7 mouse cellular contexts compared by ENCODE assay signal in genomic region chr5:123139722-123140627, GRCm38 (mm10). TPM values are rescaled to one million over a fixed set of nuclear protein-coding genes. Genes with fewer than 3 reads are reported as not detected.
DNase-seq lines count a peak whose midpoint lies in the region; ATAC-seq and TF ChIP-seq lines count a peak whose summit lies in the region.

No protein-coding gene starts in this region.

- no peak for TF ChIP-seq CTCF in hindbrain, postnatal 0 days (IDR thresholded peaks at IDR 0.05; ENCODE audit: low read depth)

- peaks cover 43% of the 10 kb centered on the region for H3K4me1 ChIP-seq in embryonic facial prominence, embryonic 14.5 days (ENCODE audit: control insufficient read depth, insufficient read depth, low read length)
- H3K4me1 ChIP-seq in hindbrain, postnatal 0 days (ENCODE audit: insufficient read depth, low read length), result peaks cover 37% of the 10 kb centered on the region

- H3K4me2 ChIP-seq in embryonic facial prominence, embryonic 14.5 days (ENCODE audit: low read depth, low read length), result peak overlapping the region; percentile 100
- H3K4me2 ChIP-seq in hindbrain, postnatal 0 days (ENCODE audit: low read depth, low read length), result peak overlapping the region; percentile 99

- peak overlapping the region; percentile 100 for H3K27ac ChIP-seq in embryonic facial prominence, embryonic 14.5 days (replicated peaks; ENCODE audit: low read depth, low read length)
- H3K27ac ChIP-seq in hindbrain, postnatal 0 days, result peak overlapping the region; percentile 100

- H3K9me3 ChIP-seq in embryonic facial prominence, embryonic 14.5 days (ENCODE audit: control insufficient read depth, low read length), result no peaks in the 10 kb centered on the region
- no peaks in the 10 kb centered on the region for H3K9me3 ChIP-seq in hindbrain, postnatal 0 days (ENCODE audit: low read length)

- peak overlapping the region; percentile 100 for H3K9ac ChIP-seq in embryonic facial prominence, embryonic 14.5 days (ENCODE audit: low read depth, low read length)
- peak overlapping the region; percentile 96 for H3K9ac ChIP-seq in hindbrain, postnatal 0 days (replicated peaks; ENCODE audit: low read length)

- peak overlapping the region; percentile 90 for H3K4me3 ChIP-seq in embryonic facial prominence, embryonic 14.5 days (ENCODE audit: low read depth, low read length)
- peak overlapping the region; percentile 78 for H3K4me3 ChIP-seq in hindbrain, postnatal 0 days (ENCODE audit: low read length)

- peak; percentile 66 for DNase-seq in 416B (ENCODE audit: low read depth)
- DNase-seq in CD4-positive helper T cell, adult 2 months (ENCODE audit: low read depth, low spot score), result peak; percentile 65
- no peak for DNase-seq in embryonic facial prominence, embryonic 14.5 days (ENCODE audit: low spot score)
- DNase-seq in hindbrain, postnatal 0 days (ENCODE audit: low spot score), result peak; percentile 45
- DNase-seq in lung, postnatal 14 days, result peak; percentile 38
- DNase-seq in thymus, postnatal 36 days, result peak; percentile 39 to 49
- no peak for DNase-seq in layer of hippocampus, postnatal 25 days (ENCODE audit: extremely low spot score in 1 of 2, low spot score in 1 of 2)

- WGBS in embryonic facial prominence, embryonic 14.5 days, result under 1% methylated on average over 28 of the region's 28 CpGs
- 1% methylated on average over 28 of the region's 28 CpGs for WGBS in hindbrain, postnatal 0 days

- no peak for ATAC-seq in embryonic facial prominence, embryonic 14.5 days (ENCODE audit: low read depth)
- no peak for ATAC-seq in hindbrain, postnatal 0 days

- no peaks in the 10 kb centered on the region for H3K27me3 ChIP-seq in embryonic facial prominence, embryonic 14.5 days (replicated peaks; ENCODE audit: control insufficient read depth, insufficient read depth, low read length)
- no peaks in the 10 kb centered on the region for H3K27me3 ChIP-seq in hindbrain, postnatal 0 days (ENCODE audit: insufficient read depth, low read length)

- no peaks in the 10 kb centered on the region for H3K36me3 ChIP-seq in embryonic facial prominence, embryonic 14.5 days (ENCODE audit: control insufficient read depth, insufficient read depth, low read length)
- H3K36me3 ChIP-seq in hindbrain, postnatal 0 days (ENCODE audit: insufficient read depth, low read length), result no peaks in the 10 kb centered on the region

RNA-seq across cellular contexts. Expression of gene Setd1b, which starts 2.0 kb away (rescaled TPM):
- 9.8 and 9.9 TPM in 2 replicates for polyA plus RNA-seq in embryonic facial prominence, embryonic 14.5 days (2014; fragmentation: Nextera tagmentation; extraction: Ambion mirVana)
- 4.8 TPM in 2 replicates for total RNA-seq in hindbrain, postnatal 0 days (2014; rRNA removed)
- polyA plus RNA-seq in hindbrain, postnatal 0 days (2015; fragmentation: Nextera tagmentation; extraction: Ambion mirVana), result 7.1 and 7.2 TPM in 2 replicates
- total RNA-seq in layer of hippocampus, postnatal 25 days (2021), result 10 to 100 TPM; 26.1 to 36.5 TPM

RNA-seq across cellular contexts. Expression of gene Rhof, which starts 7.5 kb away (rescaled TPM):
- 4.1 and 5.2 TPM in 2 replicates for polyA plus RNA-seq in embryonic facial prominence, embryonic 14.5 days (2014; fragmentation: Nextera tagmentation; extraction: Ambion mirVana)
- total RNA-seq in hindbrain, postnatal 0 days (2014; rRNA removed), result 43.5 and 44.4 TPM in 2 replicates
- polyA plus RNA-seq in hindbrain, postnatal 0 days (2015; fragmentation: Nextera tagmentation; extraction: Ambion mirVana), result 36.6 and 36.8 TPM in 2 replicates
- 10 to 100 TPM; 47.2 to 48.7 TPM for total RNA-seq in layer of hippocampus, postnatal 25 days (2021)

RNA-seq across cellular contexts. Expression of gene Psmd9, which starts 29.2 kb away (rescaled TPM):
- 49.5 and 58.1 TPM in 2 replicates for polyA plus RNA-seq in embryonic facial prominence, embryonic 14.5 days (2014; fragmentation: Nextera tagmentation; extraction: Ambion mirVana)
- 28.5 and 30.8 TPM in 2 replicates for total RNA-seq in hindbrain, postnatal 0 days (2014; rRNA removed)
- polyA plus RNA-seq in hindbrain, postnatal 0 days (2015; fragmentation: Nextera tagmentation; extraction: Ambion mirVana), result 86.1 and 87.2 TPM in 2 replicates
- 10 to 100 TPM; 26.1 to 28.4 TPM for total RNA-seq in layer of hippocampus, postnatal 25 days (2021)

RNA-seq across cellular contexts. Expression of gene Hpd, which starts 42.6 kb away (rescaled TPM):
- not detected in 2 replicates for polyA plus RNA-seq in embryonic facial prominence, embryonic 14.5 days (2014; fragmentation: Nextera tagmentation; extraction: Ambion mirVana)
- total RNA-seq in hindbrain, postnatal 0 days (2014; rRNA removed), result not detected in 2 replicates
- not detected in 2 replicates for polyA plus RNA-seq in hindbrain, postnatal 0 days (2015; fragmentation: Nextera tagmentation; extraction: Ambion mirVana)
- total RNA-seq in layer of hippocampus, postnatal 25 days (2021), result not detected

Comparison
In these comparisons a context has a peak if more than half of its experiments do, and no peak if none do; other contexts are left out.
1. DNase-seq: peak in 416B (single experiment), CD4-positive helper T cell, adult 2 months (single experiment), hindbrain, postnatal 0 days (single experiment), lung, postnatal 14 days (single experiment) and thymus, postnatal 36 days (2 of 2); none in embryonic facial prominence, embryonic 14.5 days (single experiment) and layer of hippocampus, postnatal 25 days (0 of 2).